Mouse (Mus musculus) bone marrow, adult 2 months (tissue): ENCODE data around the gene Sipa1l3. TPM values are rescaled to one million over a fixed set of nuclear protein-coding genes. Genes with fewer than 3 reads are reported as not detected.

Experiments used
- H3K27ac ChIP-seq: fragments of 200-500 bp; 2 replicates; pipeline ENCODE4 v1.5.1; 2012; ENCODE audit warnings: low read depth, mild to moderate bottlenecking, control low read depth, inconsistent platforms, low read length; ENCODE audit not compliant: control insufficient read depth, poor library complexity, insufficient read depth
- H3K4me1 ChIP-seq: fragments of 200-500 bp; 2 replicates; pipeline ENCODE4 v1.6.1; 2011; ENCODE audit warnings: low read length; ENCODE audit not compliant: control insufficient read depth, insufficient read depth
- H3K4me3 ChIP-seq: fragments of 200-500 bp; replicated peaks from 2 replicates; pipeline ENCODE3; 2011; ENCODE audit warnings: mild to moderate bottlenecking, low read depth, low read length, control low read depth; ENCODE audit not compliant: control insufficient read depth
- CTCF ChIP-seq: fragments of 200-500 bp; IDR thresholded peaks from 2 replicates; pipeline ENCODE4 v1.5.1; 2011; ENCODE audit warnings: low read length, control low read depth; ENCODE audit not compliant: control insufficient read depth, insufficient read depth
- POLR2A ChIP-seq: fragments of 200-500 bp; IDR thresholded peaks from 2 replicates; pipeline ENCODE4 v1.6.1; 2011; ENCODE audit warnings: low read depth, mild to moderate bottlenecking, control low read depth, low read length, borderline replicate concordance; ENCODE audit not compliant: control insufficient read depth
- WGBS: fragments of 180-500 bp; shearing (Covaris S2); methylation state at CpG from one replicate; pipeline ENCODE4 v1.1.7; 2018; 5-methylcytosine and 5-hydroxymethylcytosine counted together
- polyA plus RNA-seq: library from polyadenylated mRNA; stranded (reverse); fragments of >200 nt; gene quantifications from 2 replicates; pipeline ENCODE4 v1.2.4, GENCODE M21; 2011; ENCODE audit warnings: low replicate concordance; ENCODE audit not compliant: missing spikeins, insufficient read depth, insufficient read length

The Sipa1l3 gene
- polyA plus RNA-seq, 1 experiment, result 16.8 TPM

GRCm38 (mm10) chr7:29367166-29368003 lies 151.1 kb downstream of the Sipa1l3 start:
- Histone ChIP-seq H3K27ac (no peak overlapping the region), H3K4me1 (no peaks in the 10 kb centered on the region), H3K4me3 (no peak overlapping the region)
- TF ChIP-seq POLR2A (no peak), CTCF (no peak)
- WGBS, result 88% methylated on average over 13 of the region's 13 CpGs

- peak; percentile 16; the same call in 1 of the 2 replicates for TF ChIP-seq CTCF
- no peak for TF ChIP-seq POLR2A
- 75% methylated on average over 4 of the region's 4 CpGs for WGBS
- Histone ChIP-seq H3K4me1 (no peaks in the 10 kb centered on the region), H3K27ac (no peak overlapping the region), H3K4me3 (no peak overlapping the region)
Measured at GRCm38 (mm10) chr7:29364052-29364451, 154.4 kb downstream of the Sipa1l3 start.

GRCm38 (mm10) chr7:29361497-29361896 lies 156.9 kb downstream of the Sipa1l3 start:
- H3K4me1 ChIP-seq, result no peaks in the 10 kb centered on the region
- TF ChIP-seq POLR2A (no peak), CTCF (no peak)
- no peak overlapping the region for H3K4me3 ChIP-seq
- no peak overlapping the region for H3K27ac ChIP-seq
- 91% methylated on average over 13 of the region's 13 CpGs for WGBS

DNA sequence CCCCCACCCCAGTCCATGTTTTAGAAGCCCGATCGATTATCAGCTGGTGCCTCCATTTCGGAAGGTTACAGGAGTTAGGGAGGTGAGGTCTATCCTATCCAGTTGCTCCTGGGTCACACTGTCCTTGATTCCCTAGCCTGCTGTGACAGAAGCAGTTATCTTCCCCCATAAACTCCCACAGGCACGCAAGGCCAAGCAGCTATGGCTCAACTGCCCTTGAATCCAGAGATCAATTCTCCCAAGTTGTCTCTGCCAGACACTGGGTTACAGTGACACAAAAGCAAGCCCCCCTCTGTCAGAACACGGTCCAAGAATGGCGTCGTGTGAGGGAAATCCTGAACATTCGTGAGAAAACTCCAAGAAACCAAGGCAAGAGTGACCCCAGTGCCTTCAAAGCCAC lies 163.0 kb downstream of the Sipa1l3 start:
- TF ChIP-seq POLR2A (no peak), CTCF (no peak)
- WGBS, result 87% methylated on average over 8 of the region's 8 CpGs
- Histone ChIP-seq H3K27ac (no peak overlapping the region), H3K4me1 (no peaks in the 10 kb centered on the region), H3K4me3 (no peak overlapping the region)

DNA sequence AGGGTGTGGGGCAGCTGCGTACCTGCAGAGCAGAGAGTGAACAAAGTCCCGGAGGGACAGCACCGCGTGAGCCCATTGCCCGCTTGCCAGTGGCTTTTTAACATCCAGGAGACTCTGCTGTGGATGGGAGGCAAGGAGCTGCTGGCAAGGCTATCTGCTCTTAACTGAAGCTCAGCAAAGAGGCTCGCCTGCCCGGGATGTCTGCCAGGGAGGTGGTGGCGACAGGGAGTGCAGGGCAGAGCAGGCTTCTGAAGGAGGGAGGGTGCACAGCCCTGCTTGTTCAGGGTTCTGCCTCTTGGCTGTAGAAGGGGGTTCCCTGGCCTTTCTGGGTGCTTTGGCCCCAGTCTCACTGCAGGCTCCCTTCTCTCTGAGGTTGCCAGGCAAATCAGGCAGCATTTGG lies 164.3 kb downstream of the Sipa1l3 start:
- H3K4me3 ChIP-seq, result no peak overlapping the region
- H3K27ac ChIP-seq, result no peak overlapping the region
- 90% methylated on average over 8 of the region's 8 CpGs for WGBS
- TF ChIP-seq CTCF, result no peak
- TF ChIP-seq POLR2A, result no peak
- no peaks in the 10 kb centered on the region for H3K4me1 ChIP-seq

- 86% methylated on average over 8 of the region's 8 CpGs for WGBS
- TF ChIP-seq CTCF (no peak), POLR2A (no peak)
- Histone ChIP-seq H3K4me3 (no peak overlapping the region), H3K27ac (no peak overlapping the region), H3K4me1 (no peaks in the 10 kb centered on the region)
Measured at GRCm38 (mm10) chr7:29352246-29352645, 166.2 kb downstream of the Sipa1l3 start.

GRCm38 (mm10) chr7:29350489-29350888 lies 168.0 kb downstream of the Sipa1l3 start:
- TF ChIP-seq POLR2A (no peak), CTCF (no peak)
- 84% methylated on average over 10 of the region's 10 CpGs for WGBS

DNA sequence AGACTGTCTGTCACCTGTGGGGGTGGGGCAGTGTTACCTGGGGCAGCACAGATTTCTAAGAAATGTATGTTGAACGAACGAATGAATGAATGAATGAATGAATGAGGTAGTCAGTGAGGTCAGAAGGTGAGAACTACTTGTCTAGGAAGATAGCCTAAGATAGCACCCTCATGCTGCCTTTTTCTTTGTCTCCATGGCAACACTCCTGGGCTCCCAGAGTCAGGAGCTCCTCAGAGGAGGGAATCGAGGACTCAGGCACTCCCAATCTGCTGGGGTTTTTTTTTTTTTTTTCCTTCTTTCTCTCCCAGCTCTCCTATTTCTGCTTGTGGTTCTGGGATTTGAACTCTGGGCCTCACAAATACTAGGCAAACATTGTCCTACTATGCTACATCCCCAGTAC lies 172.2 kb downstream of the Sipa1l3 start:
- Histone ChIP-seq H3K4me3 (no peak overlapping the region), H3K4me1 (no peaks in the 10 kb centered on the region), H3K27ac (no peak overlapping the region)
- WGBS, result 78% methylated on average over 3 of the region's 3 CpGs
- no peak for TF ChIP-seq CTCF
- no peak for TF ChIP-seq POLR2A

More at GRCm38 (mm10) chr7:29350489-29350888, 168.0 kb downstream of the Sipa1l3 start:
- no peak overlapping the region for H3K27ac ChIP-seq
- H3K4me3 ChIP-seq, result no peak overlapping the region
- no peaks in the 10 kb centered on the region for H3K4me1 ChIP-seq

DNA sequence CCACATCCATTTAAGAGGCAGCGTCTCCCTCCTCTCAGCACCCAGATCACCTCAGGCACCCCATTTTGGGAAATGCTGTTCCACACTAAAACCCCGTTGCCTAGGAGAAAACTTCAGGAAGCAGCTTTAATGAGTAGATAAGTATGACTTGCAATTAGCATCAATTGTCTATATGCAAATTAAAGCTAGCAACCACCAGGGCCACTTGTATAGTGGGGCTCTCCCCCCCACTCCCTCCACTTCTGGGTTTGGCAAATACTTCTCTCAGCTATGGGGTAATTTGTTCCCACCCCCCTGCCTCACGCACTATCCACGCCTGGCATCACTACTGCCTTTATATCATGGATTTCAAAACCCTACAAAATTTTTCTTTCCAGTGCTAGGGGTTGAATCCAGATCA lies 172.9 kb downstream of the Sipa1l3 start:
- Histone ChIP-seq H3K4me3 (no peak overlapping the region), H3K27ac (no peak overlapping the region), H3K4me1 (no peaks in the 10 kb centered on the region)
- WGBS, result 80% methylated on average over 4 of the region's 4 CpGs
- TF ChIP-seq POLR2A, result no peak
- no peak for TF ChIP-seq CTCF
